Mouse (Mus musculus) heart, embryonic 14.5 days (tissue): ENCODE data around the gene Polr3gl. TPM values are rescaled to one million over a fixed set of nuclear protein-coding genes. Genes with fewer than 3 reads are reported as not detected.

ENCODE experiments used
- ATAC-seq: fragments of 200-750 bp; cut with Nextera tagmentation; 2 replicates; pipeline ENCODE4 v1.8.0; 2017; ENCODE audit warnings: low read depth, moderate TSS enrichment; ENCODE audit not compliant: insufficient number of reproducible peaks, insufficient read depth, low FRiP score
- H3K27ac ChIP-seq, 2 experiments: fragments of 200-500 bp in 1 of 2; fragments of 300-500 bp in 1 of 2; sonication (generic) in 1 of 2; replicated peaks in 1 of 2; 2 replicates each; pipeline ENCODE4 v1.5.1; 2012 to 2014; ENCODE audit warnings: low read depth in 2 of 2, low read length in 2 of 2, control low read depth in 1 of 2, mild to moderate bottlenecking in 1 of 2, mixed read lengths in 1 of 2; ENCODE audit not compliant: control insufficient read depth in 1 of 2, insufficient read depth in 1 of 2
- H3K27me3 ChIP-seq: fragments of 300-500 bp; sonication (generic); 2 replicates; pipeline ENCODE4 v1.6.1; 2014; ENCODE audit warnings: mild to moderate bottlenecking, low read length, control low read depth; ENCODE audit not compliant: control insufficient read depth, insufficient read depth
- H3K36me3 ChIP-seq: fragments of 300-500 bp; sonication (generic); 2 replicates; pipeline ENCODE4 v1.6.1; 2014; ENCODE audit warnings: mild to moderate bottlenecking, control low read depth, low read length, mixed read lengths; ENCODE audit not compliant: control insufficient read depth, insufficient read depth
- H3K4me1 ChIP-seq, 2 experiments: fragments of 200-500 bp in 1 of 2; fragments of 300-500 bp in 1 of 2; sonication (generic) in 1 of 2; 2 replicates each; pipeline ENCODE4 v1.6.1; 2012 to 2014; ENCODE audit warnings: low read length in 2 of 2, control low read depth in 1 of 2, mixed read lengths in 1 of 2; ENCODE audit not compliant: control insufficient read depth in 2 of 2, insufficient read depth in 2 of 2
- H3K4me2 ChIP-seq: fragments of 300-500 bp; sonication (generic); 2 replicates; pipeline ENCODE4 v1.6.1; 2014; ENCODE audit warnings: mild to moderate bottlenecking, low read length
- H3K4me3 ChIP-seq, 2 experiments: fragments of 200-500 bp in 1 of 2; fragments of 300-500 bp in 1 of 2; sonication (generic) in 1 of 2; 2 replicates each; pipeline ENCODE4 v1.5.1; 2012 to 2014; ENCODE audit warnings: low read length in 2 of 2, mild to moderate bottlenecking in 2 of 2, control low read depth in 1 of 2, low read depth in 1 of 2, moderate library complexity in 1 of 2; ENCODE audit not compliant: control insufficient read depth in 1 of 2, insufficient read depth in 1 of 2
- H3K9ac ChIP-seq: fragments of 300-500 bp; sonication (generic); 2 replicates; pipeline ENCODE4 v1.6.1; 2014; ENCODE audit warnings: mild to moderate bottlenecking, low read length
- H3K9me3 ChIP-seq: fragments of 300-500 bp; sonication (generic); 2 replicates; pipeline ENCODE4 v1.6.1; 2016; ENCODE audit warnings: low read length, control low read depth; ENCODE audit not compliant: control insufficient read depth
- WGBS: fragments of 180-500 bp; shearing (Covaris S2); extraction: QIAGEN DNeasy Blood & Tissue Kit; methylation state at CpG from one replicate; pipeline ENCODE4 v1.1.7; 2014; 5-methylcytosine and 5-hydroxymethylcytosine counted together
- polyA plus RNA-seq: library from polyadenylated mRNA; unstranded; fragments of >200 nt; fragmentation: Nextera tagmentation; extraction: Ambion mirVana; gene quantifications from 2 replicates; pipeline ENCODE4 v1.2.1, GENCODE M21; 2014

The Polr3gl gene
- polyA plus RNA-seq, 1 experiment from 2014 or later = 28.7 TPM

DNA sequence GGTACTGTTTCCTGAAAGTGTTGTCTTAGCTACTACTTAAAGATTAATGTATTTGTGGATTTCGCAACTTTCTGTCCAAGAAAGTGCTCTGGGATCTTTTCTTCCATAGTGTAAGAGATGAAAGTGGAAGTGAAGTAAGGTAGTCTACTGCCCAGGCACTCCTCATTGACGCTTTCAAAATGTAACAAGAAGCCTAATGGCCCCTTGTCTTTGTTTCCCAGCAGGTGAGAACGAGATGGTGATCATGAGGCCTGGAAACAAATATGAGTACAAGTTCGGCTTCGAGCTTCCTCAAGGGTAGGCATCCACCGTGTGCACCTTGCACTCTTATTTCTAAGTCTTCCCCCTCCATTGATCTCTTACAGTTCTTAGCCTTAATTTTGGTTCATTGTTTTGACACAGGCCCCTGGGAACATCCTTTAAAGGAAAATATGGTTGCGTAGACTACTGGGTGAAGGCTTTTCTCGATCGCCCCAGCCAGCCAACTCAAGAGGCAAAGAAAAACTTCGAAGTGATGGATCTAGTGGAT is 35.2 kb downstream of the Polr3gl start:
- Histone ChIP-seq H3K4me2 (peak overlapping the region; percentile 85), H3K4me3 (peak overlapping the region; percentile 76 to 94), H3K4me1 (peaks cover 14 to 33% of the 10 kb centered on the region in 2 experiments), H3K36me3 (peaks cover 33% of the 10 kb centered on the region), H3K27me3 (no peaks in the 10 kb centered on the region), H3K9ac (peak overlapping the region; percentile 98), H3K9me3 (no peaks in the 10 kb centered on the region), H3K27ac (peak overlapping the region; percentile 96 to 98)
- ATAC-seq = no peak
- 8% methylated on average over 10 of the region's 10 CpGs for WGBS

GRCm38 (mm10) chr3:96558159-96558558 is 35.8 kb downstream of the Polr3gl start:
- under 1% methylated on average over 17 of the region's 17 CpGs for WGBS
- Histone ChIP-seq H3K9ac (peak overlapping the region; percentile 98), H3K4me3 (peak overlapping the region; percentile 76 to 94), H3K36me3 (peaks cover 33% of the 10 kb centered on the region), H3K27me3 (no peaks in the 10 kb centered on the region), H3K9me3 (no peaks in the 10 kb centered on the region), H3K4me2 (peak overlapping the region; percentile 85), H3K27ac (peak overlapping the region; percentile 96 to 98), H3K4me1 (peaks cover 14 to 32% of the 10 kb centered on the region in 2 experiments)
- ATAC-seq = no peak

GRCm38 (mm10) chr3:96557694-96558093 is 36.3 kb downstream of the Polr3gl start, which contains the start of gene Txnip:
Gene Txnip (plus strand): TSS chr3:96557957.
- ATAC-seq = peak; percentile 98
- Histone ChIP-seq H3K4me1 (peaks cover 14 to 32% of the 10 kb centered on the region in 2 experiments), H3K9ac (peak within 1 kb of the TSS; percentile 98), H3K36me3 (peaks cover 33% of the 10 kb centered on the region), H3K4me3 (peak within 1 kb of the TSS; percentile 76 to 94), H3K9me3 (no peaks in the 10 kb centered on the region), H3K27me3 (no peaks in the 10 kb centered on the region), H3K27ac (peak within 1 kb of the TSS; percentile 96 to 98), H3K4me2 (peak within 1 kb of the TSS; percentile 97)
- WGBS = 0% methylated on average over 26 of the region's 26 CpGs

- H3K4me1 ChIP-seq = peaks cover 11 to 32% of the 10 kb centered on the region in 2 experiments
- no peaks in the 10 kb centered on the region for H3K27me3 ChIP-seq
- peaks cover 33% of the 10 kb centered on the region for H3K36me3 ChIP-seq
- WGBS = 2% methylated on average over 22 of the region's 22 CpGs
- peak overlapping the region; percentile 93 to 98 for H3K27ac ChIP-seq
- H3K4me3 ChIP-seq = peak overlapping the region; percentile 62 to 76
- H3K4me2 ChIP-seq = peak overlapping the region; percentile 97
- no peak for ATAC-seq
- H3K9me3 ChIP-seq = no peaks in the 10 kb centered on the region
- peak overlapping the region; percentile 88 for H3K9ac ChIP-seq
These were observed 37.0 kb downstream of the Polr3gl start for GRCm38 (mm10) chr3:96556651-96557635.

DNA sequence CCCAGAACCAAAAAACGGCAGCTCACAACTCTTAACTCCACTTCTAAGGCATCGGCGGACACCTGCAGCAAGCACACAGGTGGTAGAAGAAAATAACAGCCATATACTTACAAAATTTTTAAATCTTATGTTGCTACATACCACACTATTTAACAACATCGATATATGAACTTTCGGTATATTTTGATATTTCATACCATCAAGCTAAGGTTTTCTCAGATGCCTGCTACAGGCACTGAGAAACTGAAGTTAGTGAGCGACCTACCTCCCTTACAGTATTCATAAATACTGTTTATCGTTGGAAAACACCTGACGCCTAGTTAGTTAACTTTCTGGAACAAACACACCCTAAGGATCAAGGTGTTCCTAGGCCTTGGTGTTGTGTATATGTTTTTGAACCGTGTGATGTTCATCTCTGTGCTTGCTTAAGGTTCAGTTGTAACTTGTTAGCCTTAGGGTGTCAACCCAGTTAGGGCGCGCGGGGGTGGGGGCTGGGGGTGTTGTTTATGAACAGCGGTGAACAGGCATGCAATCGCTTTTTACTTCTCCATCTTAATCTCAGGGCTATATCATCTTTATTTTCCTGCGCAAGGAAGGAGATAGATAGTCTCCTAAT is 37.9 kb downstream of the Polr3gl start:
- Histone ChIP-seq H3K36me3 (peaks cover 24% of the 10 kb centered on the region), H3K27ac (peak overlapping the region; percentile 89 to 93; a peak in 3 of 4 replicates), H3K4me2 (peak overlapping the region; percentile 97), H3K9me3 (no peaks in the 10 kb centered on the region), H3K9ac (peak overlapping the region; percentile 88), H3K4me1 (peaks cover 10 to 36% of the 10 kb centered on the region in 2 experiments), H3K27me3 (no peaks in the 10 kb centered on the region), H3K4me3 (peak overlapping the region in 1 of 2 experiments; percentile 76; a peak in 2 of 4 replicates)
- 73% methylated on average over 15 of the region's 15 CpGs for WGBS
- ATAC-seq = no peak

DNA sequence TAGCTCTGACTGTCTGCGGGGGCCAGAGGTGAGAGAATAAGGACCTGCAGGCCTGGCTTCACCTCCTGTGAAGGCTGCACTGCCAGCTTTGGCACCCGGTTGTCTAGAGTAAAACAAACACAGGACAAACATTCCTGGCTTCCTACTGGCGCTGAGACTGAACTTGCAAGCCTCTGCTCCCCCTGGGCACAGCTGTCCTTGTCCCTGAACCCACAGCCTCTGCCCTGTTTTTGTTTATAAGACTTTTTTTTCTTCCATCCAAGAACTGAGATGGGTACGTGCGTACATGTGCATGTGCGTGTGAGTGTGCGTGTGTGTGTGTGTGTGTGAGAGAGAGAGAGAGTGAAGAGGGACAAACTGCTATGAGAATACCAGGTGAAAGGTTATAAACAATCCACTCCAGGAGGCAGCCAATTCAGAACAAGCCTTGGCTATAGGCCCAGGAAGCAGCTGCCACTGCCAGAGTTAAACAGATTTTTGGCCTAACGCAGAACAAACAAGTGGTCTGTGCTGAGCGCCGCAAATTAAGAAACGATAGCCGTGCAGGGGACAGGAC is 38.9 kb downstream of the Polr3gl start:
- Histone ChIP-seq H3K9me3 (no peaks in the 10 kb centered on the region), H3K4me1 (peaks cover 12 to 34% of the 10 kb centered on the region in 2 experiments), H3K4me2 (peak overlapping the region; percentile 97), H3K4me3 (0 out of 4 replicates have a peak overlapping the region, but pooled peaks of 1 of the 2 experiments have one; percentile 10), H3K9ac (peak overlapping the region; percentile 88), H3K36me3 (peaks cover 15% of the 10 kb centered on the region), H3K27ac (peak overlapping the region; percentile 89 to 93), H3K27me3 (no peaks in the 10 kb centered on the region)
- 16% methylated on average over 12 of the region's 12 CpGs for WGBS
- ATAC-seq = no peak; the same call in 1 of the 2 replicates

DNA sequence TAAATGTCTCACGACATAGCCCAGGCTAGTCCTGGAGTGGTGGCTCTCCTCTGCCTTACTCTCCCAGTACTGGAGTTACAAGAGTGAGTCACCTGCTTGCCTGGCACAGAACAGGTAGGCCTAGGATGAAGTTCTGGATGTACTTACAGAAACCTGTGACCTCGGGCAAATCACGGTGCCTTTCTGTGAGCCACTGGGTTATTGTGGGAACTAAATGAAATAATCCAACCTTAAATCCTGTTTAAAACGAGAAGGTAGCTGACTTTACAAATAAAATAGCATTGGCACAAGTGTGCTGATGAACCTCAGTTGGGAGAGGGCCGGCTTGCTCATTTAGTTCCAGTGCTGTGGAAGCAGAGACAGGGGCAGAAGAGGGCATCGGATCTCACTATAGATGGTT is 39.7 kb downstream of the Polr3gl start:
- Histone ChIP-seq H3K4me1 (peaks cover 14 to 40% of the 10 kb centered on the region in 2 experiments), H3K36me3 (peaks cover 6% of the 10 kb centered on the region), H3K27me3 (no peaks in the 10 kb centered on the region), H3K4me3 (no peak overlapping the region), H3K9ac (no peak overlapping the region), H3K9me3 (no peaks in the 10 kb centered on the region), H3K27ac (peak overlapping the region in 1 of 2 experiments; percentile 93; a peak in 1 of 4 replicates), H3K4me2 (no peak overlapping the region)
- 82% methylated on average over 6 of the region's 6 CpGs for WGBS
- ATAC-seq = no peak
